Mouse (Mus musculus) C2C12 (cell line): ENCODE results near the gene Prdm11. TPM values are rescaled to one million over a fixed set of nuclear protein-coding genes. Genes with fewer than 3 reads are reported as not detected.

Source experiments
- H3K27me3 ChIP-seq: one replicate; pipeline ENCODE4 v1.6.1; 2011; ENCODE audit not compliant: control insufficient read depth, insufficient read depth, insufficient read length
- H3K36me3 ChIP-seq: one replicate; pipeline ENCODE4 v1.6.1; 2011; ENCODE audit not compliant: control insufficient read depth, insufficient read depth
- H3K4me3 ChIP-seq: one replicate; pipeline ENCODE4 v1.5.1; 2011; ENCODE audit warnings: mild to moderate bottlenecking, control low read depth; ENCODE audit not compliant: poor library complexity, insufficient read depth, severe bottlenecking
- H3K79me2 ChIP-seq: one replicate; pipeline ENCODE4 v1.6.1; 2011; ENCODE audit not compliant: control insufficient read depth, insufficient read depth
- H3K79me3 ChIP-seq: one replicate; pipeline ENCODE4 v1.6.1; 2011; ENCODE audit warnings: low read depth, control low read depth
- H3ac ChIP-seq: one replicate; pipeline ENCODE3; 2011; ENCODE audit warnings: low read depth; ENCODE audit not compliant: control insufficient read depth, insufficient read length
- CEBPB ChIP-seq: IDR thresholded peaks from one replicate; pipeline ENCODE4 v1.6.1; 2011; ENCODE audit warnings: low read depth, mild to moderate bottlenecking, control low read depth, moderate library complexity
- CTCF ChIP-seq: IDR thresholded peaks from one replicate; pipeline ENCODE4 v1.5.1; 2011; ENCODE audit not compliant: control insufficient read depth, insufficient read depth, insufficient read length
- FOSL1 ChIP-seq: IDR thresholded peaks from one replicate; pipeline ENCODE4 v1.8.0; 2011; ENCODE audit warnings: mild to moderate bottlenecking, low read length; ENCODE audit not compliant: poor library complexity, insufficient read depth, severe bottlenecking
- MAX ChIP-seq: IDR thresholded peaks from one replicate; pipeline ENCODE4 v1.6.1; 2011; ENCODE audit warnings: mild to moderate bottlenecking, control low read depth
- MYOD1 ChIP-seq: IDR thresholded peaks from one replicate; pipeline ENCODE4 v1.6.1; 2011; ENCODE audit warnings: low read depth; ENCODE audit not compliant: control insufficient read depth, insufficient read length
- MYOG ChIP-seq: IDR thresholded peaks from one replicate; pipeline ENCODE4 v1.6.1; 2011; ENCODE audit not compliant: control insufficient read depth, insufficient read length; ENCODE audit errors: extremely low read depth
- USF1 ChIP-seq: IDR thresholded peaks from one replicate; pipeline ENCODE4 v1.6.1; 2011; ENCODE audit warnings: low read depth, mild to moderate bottlenecking, control low read depth, moderate library complexity
- polyA plus RNA-seq: library from polyadenylated mRNA; unstranded; fragments of >200 nt; fragmentation: generic; extraction: Trizol; gene quantifications from one replicate; pipeline ENCODE4 v1.2.1, GENCODE M21; 2012; ENCODE audit warnings: missing spikeins

The Prdm11 gene
- polyA plus RNA-seq, 1 experiment: 2.7 TPM

DNA sequence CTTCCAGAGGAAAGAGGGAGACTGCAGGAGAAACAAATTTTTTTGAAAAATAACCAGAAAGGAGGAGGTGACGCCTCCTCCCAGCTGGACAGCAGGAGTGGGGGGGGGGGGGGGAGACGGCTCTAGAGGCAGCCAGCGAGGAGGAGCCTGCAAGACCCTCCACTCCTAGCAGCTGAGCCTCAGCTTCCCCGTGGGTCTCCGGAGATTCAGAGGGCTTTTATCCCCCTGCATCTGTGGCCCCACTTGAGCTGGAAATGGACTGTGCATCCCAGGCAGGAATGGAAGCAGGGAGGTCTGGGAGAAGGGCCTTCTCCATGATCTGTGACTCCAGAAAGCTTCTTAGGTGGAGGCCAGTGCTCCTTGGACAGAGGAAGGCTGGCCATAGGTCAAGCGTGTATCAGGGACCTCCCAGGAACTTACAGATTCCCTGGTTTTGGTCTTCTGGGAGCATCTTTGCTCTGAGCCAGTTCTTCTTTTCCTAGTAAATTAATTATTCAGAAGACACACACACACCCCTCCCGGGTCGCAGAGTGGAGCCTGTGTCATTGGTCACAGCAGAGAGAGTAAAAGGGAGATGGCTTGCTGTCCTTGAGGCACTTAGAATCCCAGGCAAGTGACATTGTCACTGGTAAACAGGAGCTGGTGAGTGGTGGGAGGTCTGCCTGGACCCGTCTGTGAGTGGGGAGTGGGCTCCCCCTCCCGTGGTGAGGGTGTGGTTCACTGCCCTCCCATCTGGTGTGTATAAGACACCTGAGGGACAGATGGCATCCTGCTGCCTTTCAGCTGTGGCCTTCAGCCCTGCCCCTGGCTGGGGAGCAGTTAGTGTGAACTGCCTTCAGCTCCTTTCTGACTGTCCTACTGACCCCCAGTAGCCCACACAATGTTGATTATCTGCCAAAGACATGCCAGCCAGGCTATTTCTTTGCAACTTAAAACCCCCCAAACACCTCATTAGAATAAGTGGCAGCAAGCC, 130.0 kb downstream of the Prdm11 start:
- TF ChIP-seq MAX (no peak), USF1 (no peak), CEBPB (no peak), FOSL1 (no peak), MYOG (no peak), MYOD1 (no peak), CTCF (no peak)
- Histone ChIP-seq H3K4me3 (peak overlapping the region; percentile 74), H3ac (peak overlapping the region; percentile 70), H3K27me3 (no peaks in the 10 kb centered on the region), H3K79me3 (peaks cover 54% of the 10 kb centered on the region), H3K79me2 (peaks cover 66% of the 10 kb centered on the region), H3K36me3 (peaks cover 31% of the 10 kb centered on the region)

Other genes with a start within 250 kb of the Prdm11 start
- gene Syt13, start 131.1 kb downstream of the Prdm11 start, polyA plus RNA-seq: 125 TPM
- gene Trp53i11, start 141.4 kb upstream of the Prdm11 start, polyA plus RNA-seq: 3.3 TPM